Mouse (Mus musculus) kidney, embryonic 16.5 days (tissue): ENCODE measurements at regions not wholly inside any gene's neighbourhood (a gene's known extent, or its start where the extent isn't known, plus 50 kb on each side); places are given as distances from the start of the nearest gene placed in this dataset.

Source experiments
- ATAC-seq: fragments of 200-750 bp; cut with Nextera tagmentation; 2 replicates; pipeline ENCODE4 v1.8.0; 2017; ENCODE audit warnings: moderate TSS enrichment; ENCODE audit not compliant: low FRiP score, low TSS enrichment
- H3K27ac ChIP-seq: fragments of 300-500 bp; sonication (generic); 2 replicates; pipeline ENCODE4 v1.5.1; 2014; ENCODE audit warnings: low read length
- H3K27me3 ChIP-seq: fragments of 300-500 bp; sonication (generic); 2 replicates; pipeline ENCODE4 v1.6.1; 2014; ENCODE audit warnings: low read length, control low read depth, mixed read lengths; ENCODE audit not compliant: insufficient read depth
- H3K36me3 ChIP-seq: fragments of 300-500 bp; sonication (generic); 2 replicates; pipeline ENCODE4 v1.6.1; 2014; ENCODE audit warnings: low read length, control low read depth, mixed read lengths; ENCODE audit not compliant: insufficient read depth
- H3K4me1 ChIP-seq: fragments of 300-500 bp; sonication (generic); 2 replicates; pipeline ENCODE4 v1.6.1; 2014; ENCODE audit warnings: low read length, control low read depth, mixed read lengths; ENCODE audit not compliant: insufficient read depth
- H3K4me2 ChIP-seq: fragments of 300-500 bp; sonication (generic); replicated peaks from 2 replicates; pipeline ENCODE4 v1.6.1; 2014; ENCODE audit warnings: low read depth, low read length
- H3K4me3 ChIP-seq: fragments of 300-500 bp; sonication (generic); 2 replicates; pipeline ENCODE4 v1.5.1; 2014; ENCODE audit warnings: mild to moderate bottlenecking, low read length
- H3K9ac ChIP-seq: fragments of 300-500 bp; sonication (generic); replicated peaks from 2 replicates; pipeline ENCODE4 v1.6.1; 2014; ENCODE audit warnings: low read length
- H3K9me3 ChIP-seq: fragments of 300-500 bp; sonication (generic); 2 replicates; pipeline ENCODE4 v1.6.1; 2016; ENCODE audit warnings: low read length, control low read depth
- WGBS: fragments of 180-500 bp; shearing (Covaris S2); extraction: QIAGEN DNeasy Blood & Tissue Kit; methylation state at CpG from one replicate; pipeline ENCODE4 v1.1.7; 2014; 5-methylcytosine and 5-hydroxymethylcytosine counted together

GRCm38 (mm10) chr1:35933511-35933910 is 134.7 kb upstream of the Hs6st1 start:
- WGBS, result 91% methylated on average over 7 of the region's 7 CpGs
- Histone ChIP-seq H3K4me1 (peaks cover 10% of the 10 kb centered on the region), H3K36me3 (no peaks in the 10 kb centered on the region), H3K27ac (no peak overlapping the region), H3K9me3 (no peaks in the 10 kb centered on the region), H3K4me3 (no peak overlapping the region), H3K4me2 (no peak overlapping the region), H3K9ac (no peak overlapping the region), H3K27me3 (no peaks in the 10 kb centered on the region)
- no peak for ATAC-seq

GRCm38 (mm10) chr1:35935099-35935651 is 133.0 kb upstream of the Hs6st1 start:
- Histone ChIP-seq H3K27me3 (no peaks in the 10 kb centered on the region), H3K9ac (no peak overlapping the region), H3K27ac (no peak overlapping the region), H3K36me3 (no peaks in the 10 kb centered on the region), H3K4me3 (no peak overlapping the region), H3K9me3 (no peaks in the 10 kb centered on the region), H3K4me1 (peaks cover 10% of the 10 kb centered on the region), H3K4me2 (no peak overlapping the region)
- 60% methylated on average over 7 of the region's 7 CpGs for WGBS
- ATAC-seq, result 0 out of 2 replicates have a peak, but pooled peaks have one; percentile 13

GRCm38 (mm10) chr1:35936362-35937093 is 131.7 kb upstream of the Hs6st1 start:
- Histone ChIP-seq H3K9ac (no peak overlapping the region), H3K36me3 (no peaks in the 10 kb centered on the region), H3K4me1 (peaks cover 14% of the 10 kb centered on the region), H3K9me3 (no peaks in the 10 kb centered on the region), H3K27ac (no peak overlapping the region), H3K4me2 (no peak overlapping the region), H3K27me3 (no peaks in the 10 kb centered on the region), H3K4me3 (no peak overlapping the region)
- ATAC-seq, result no peak
- 76% methylated on average over 5 of the region's 5 CpGs for WGBS

- H3K4me2 ChIP-seq, result no peak overlapping the region
- H3K4me3 ChIP-seq, result no peak overlapping the region
- H3K27me3 ChIP-seq, result no peaks in the 10 kb centered on the region
- H3K27ac ChIP-seq, result no peak overlapping the region
- H3K36me3 ChIP-seq, result no peaks in the 10 kb centered on the region
- H3K9ac ChIP-seq, result no peak overlapping the region
- no peak for ATAC-seq
- peaks cover 14% of the 10 kb centered on the region for H3K4me1 ChIP-seq
- no peaks in the 10 kb centered on the region for H3K9me3 ChIP-seq
- WGBS, result 63% methylated on average over 2 of the region's 2 CpGs
Observed at GRCm38 (mm10) chr1:35940236-35940635, 128.0 kb upstream of the Hs6st1 start.

- H3K27me3 ChIP-seq, result no peaks in the 10 kb centered on the region
- no peaks in the 10 kb centered on the region for H3K9me3 ChIP-seq
- WGBS, result 20% methylated on average over 8 of the region's 8 CpGs
- no peaks in the 10 kb centered on the region for H3K36me3 ChIP-seq
- ATAC-seq, result 0 out of 2 replicates have a peak, but pooled peaks have one; percentile 3
- peaks cover 10% of the 10 kb centered on the region; the same call in 1 of the 2 replicates for H3K4me1 ChIP-seq
- no peak overlapping the region for H3K4me3 ChIP-seq
- no peak overlapping the region for H3K4me2 ChIP-seq
- no peak overlapping the region for H3K9ac ChIP-seq
- H3K27ac ChIP-seq, result no peak overlapping the region
Observed at GRCm38 (mm10) chr1:35941642-35942077, 126.5 kb upstream of the Hs6st1 start.

GRCm38 (mm10) chr1:35942222-35942621 is 126.0 kb upstream of the Hs6st1 start:
- no peaks in the 10 kb centered on the region for H3K9me3 ChIP-seq
- no peak for ATAC-seq
- peaks cover 10% of the 10 kb centered on the region; the same call in 1 of the 2 replicates for H3K4me1 ChIP-seq
- H3K27ac ChIP-seq, result no peak overlapping the region
- H3K9ac ChIP-seq, result no peak overlapping the region
- 59% methylated on average over 7 of the region's 7 CpGs for WGBS
- no peaks in the 10 kb centered on the region for H3K27me3 ChIP-seq
- no peak overlapping the region for H3K4me2 ChIP-seq
- no peaks in the 10 kb centered on the region for H3K36me3 ChIP-seq
- H3K4me3 ChIP-seq, result no peak overlapping the region

- 43% methylated on average over 7 of the region's 7 CpGs for WGBS
- H3K9me3 ChIP-seq, result no peaks in the 10 kb centered on the region
- H3K4me3 ChIP-seq, result no peak overlapping the region
- no peaks in the 10 kb centered on the region for H3K27me3 ChIP-seq
- no peak for ATAC-seq
- no peaks in the 10 kb centered on the region for H3K36me3 ChIP-seq
- peaks cover 10% of the 10 kb centered on the region; the same call in 1 of the 2 replicates for H3K4me1 ChIP-seq
- no peak overlapping the region for H3K4me2 ChIP-seq
- no peak overlapping the region for H3K27ac ChIP-seq
- H3K9ac ChIP-seq, result no peak overlapping the region
Observed at GRCm38 (mm10) chr1:35943800-35944199, 124.4 kb upstream of the Hs6st1 start.

- H3K27me3 ChIP-seq, result no peaks in the 10 kb centered on the region
- H3K4me2 ChIP-seq, result no peak overlapping the region
- H3K9ac ChIP-seq, result no peak overlapping the region
- no peaks in the 10 kb centered on the region for H3K36me3 ChIP-seq
- no peak overlapping the region for H3K4me3 ChIP-seq
- peaks cover 10% of the 10 kb centered on the region; the same call in 1 of the 2 replicates for H3K4me1 ChIP-seq
- H3K27ac ChIP-seq, result no peak overlapping the region
- H3K9me3 ChIP-seq, result no peaks in the 10 kb centered on the region
- no peak for ATAC-seq
- WGBS, result 68% methylated on average over 5 of the region's 5 CpGs
Observed at GRCm38 (mm10) chr1:35944376-35944775, 123.8 kb upstream of the Hs6st1 start.

- H3K9ac ChIP-seq, result no peak overlapping the region
- H3K27me3 ChIP-seq, result no peaks in the 10 kb centered on the region
- WGBS, result 84% methylated on average over 8 of the region's 8 CpGs
- no peaks in the 10 kb centered on the region for H3K9me3 ChIP-seq
- no peak for ATAC-seq
- H3K4me3 ChIP-seq, result no peak overlapping the region
- no peaks in the 10 kb centered on the region for H3K36me3 ChIP-seq
- peaks cover 10% of the 10 kb centered on the region; the same call in 1 of the 2 replicates for H3K4me1 ChIP-seq
- no peak overlapping the region for H3K4me2 ChIP-seq
- H3K27ac ChIP-seq, result no peak overlapping the region
Observed at GRCm38 (mm10) chr1:35944849-35945248, 123.4 kb upstream of the Hs6st1 start.

GRCm38 (mm10) chr1:35945596-35945995 is 122.6 kb upstream of the Hs6st1 start:
- no peak for ATAC-seq
- H3K27ac ChIP-seq, result no peak overlapping the region
- no peaks in the 10 kb centered on the region for H3K9me3 ChIP-seq
- 75% methylated on average over 4 of the region's 4 CpGs for WGBS
- no peak overlapping the region for H3K9ac ChIP-seq
- no peak overlapping the region for H3K4me2 ChIP-seq
- H3K27me3 ChIP-seq, result no peaks in the 10 kb centered on the region
- H3K36me3 ChIP-seq, result no peaks in the 10 kb centered on the region
- H3K4me3 ChIP-seq, result no peak overlapping the region
- peaks cover 10% of the 10 kb centered on the region; the same call in 1 of the 2 replicates for H3K4me1 ChIP-seq
